Mouse (Mus musculus) adrenal gland, adult (tissue): ENCODE measurements around the gene Abcc5.
"Not testable (repeated sequence)": the region's sequence is repeated elsewhere in the genome, so short reads cannot be mapped to it uniquely, and the experiment has no call there.

Source experiments
- DNase-seq, 2 experiments: peaks; one replicate each; pipeline ENCODE4 v3.0.0; 2022 to 2023; ENCODE audit warnings: low spot score in 1 of 2; ENCODE audit not compliant: inconsistent age in 2 of 2

Gene Abcc5

DNA sequence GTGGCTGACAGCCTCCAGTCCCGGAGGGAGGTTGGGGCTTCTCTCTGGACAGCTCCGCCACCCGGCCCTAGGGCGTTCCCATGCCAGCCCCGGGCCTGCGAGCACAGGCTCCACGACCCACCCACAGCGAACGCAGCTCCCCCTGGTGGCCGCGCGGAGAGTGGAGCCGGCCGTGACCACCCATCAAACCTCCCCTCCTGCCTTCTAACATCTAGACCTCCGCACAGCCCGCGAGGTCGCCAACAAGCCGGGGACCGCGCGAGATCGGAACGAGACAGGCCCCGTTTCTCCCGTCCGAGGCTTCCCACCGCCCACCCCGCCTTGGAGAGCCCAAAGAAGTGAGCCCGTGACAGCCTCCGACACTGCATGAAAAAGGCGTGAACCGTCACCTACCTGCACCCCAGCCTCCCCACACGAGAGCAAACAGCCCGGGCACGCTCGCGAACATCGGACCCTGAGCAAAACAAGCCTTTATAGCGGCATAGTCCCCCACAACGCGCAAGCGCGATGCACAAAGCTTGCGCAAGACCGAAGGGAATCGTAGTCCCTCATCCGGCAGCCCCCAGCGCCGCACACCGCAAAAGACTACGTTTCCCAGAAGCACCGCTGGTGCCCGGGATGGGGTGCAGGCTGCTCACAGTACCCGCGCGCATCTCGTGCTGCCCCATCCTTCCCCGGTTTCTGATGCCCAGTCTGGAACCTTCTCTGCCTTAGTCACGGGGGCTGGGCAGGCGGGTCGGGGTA lies at the start of gene Abcc5:
Gene Abcc5, minus strand, starts transcription at position 540 of the 744 bp plus-strand sequence.
- peak; percentile 96 to 97 for DNase-seq

- DNase-seq, result no peak
Observed at GRCm38 (mm10) chr16:20475335-20475734, 49.1 kb upstream of the Abcc5 start.

DNA sequence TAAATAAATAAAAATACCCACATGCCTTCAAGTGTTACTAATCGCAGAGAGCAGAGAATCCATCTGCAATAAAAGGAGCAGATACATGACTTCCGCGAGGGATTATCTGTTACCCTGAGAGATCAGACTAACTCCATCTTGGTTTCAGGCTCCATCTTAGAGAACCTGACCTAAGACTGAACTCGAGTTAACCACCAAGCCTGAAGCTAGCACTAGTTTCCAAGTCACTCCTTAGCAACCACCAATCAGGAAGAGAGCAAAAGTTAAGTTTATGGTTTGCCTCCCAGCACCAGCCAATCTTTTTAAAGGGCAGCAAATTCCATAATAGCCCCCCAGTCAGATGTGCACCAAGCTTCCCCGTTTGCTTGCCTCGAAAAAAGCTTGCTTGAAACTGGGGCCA lies 48.6 kb upstream of the Abcc5 start:
- DNase-seq, result peak in 1 of 2 experiments; percentile 26

DNA sequence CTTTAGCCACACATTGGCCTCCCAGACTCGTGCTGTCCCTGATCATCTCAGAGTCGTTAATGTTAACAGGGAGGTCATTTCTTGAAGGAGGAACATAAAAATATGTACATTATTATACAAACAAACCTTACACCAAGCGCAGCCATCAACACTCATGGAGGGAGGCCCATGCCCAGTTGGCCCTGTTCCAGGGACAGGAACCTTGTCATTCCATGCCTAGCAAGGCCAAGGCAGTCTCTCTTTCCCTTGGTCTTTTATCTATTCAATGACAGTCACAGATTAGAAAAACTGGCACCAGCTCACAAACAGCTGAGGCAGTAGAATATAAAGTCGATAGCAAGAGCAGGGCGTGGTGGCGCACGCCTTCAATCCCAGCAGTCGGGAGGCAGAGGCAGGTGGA lies 48.0 kb upstream of the Abcc5 start:
- DNase-seq, result peak; percentile 83 to 90

GRCm38 (mm10) chr16:20473748-20474147 lies 47.6 kb upstream of the Abcc5 start:
- peak in 1 of 2 experiments; percentile 23 for DNase-seq

DNA sequence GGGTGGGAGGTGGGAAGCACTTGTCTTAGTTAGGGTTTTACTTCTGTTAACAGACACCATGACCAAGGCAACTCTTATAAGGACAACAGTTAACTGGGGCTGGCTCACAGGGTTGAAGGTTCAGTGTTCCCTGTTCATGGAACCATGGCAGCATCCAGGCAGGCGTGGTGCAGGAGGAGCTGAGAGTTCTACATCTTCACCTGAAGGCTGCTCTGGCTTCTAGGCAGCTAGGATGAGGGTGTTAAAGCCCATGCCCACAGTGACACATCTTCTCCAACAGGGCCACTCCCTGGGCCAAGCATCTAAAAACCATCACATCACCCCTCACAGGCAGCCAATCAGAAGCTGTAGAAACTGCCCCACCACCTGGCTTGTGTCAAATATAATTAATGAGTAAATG lies 45.5 kb upstream of the Abcc5 start:
- DNase-seq, result no peak

- no peak for DNase-seq
Observed at GRCm38 (mm10) chr16:20470981-20471380, 44.8 kb upstream of the Abcc5 start.

DNA sequence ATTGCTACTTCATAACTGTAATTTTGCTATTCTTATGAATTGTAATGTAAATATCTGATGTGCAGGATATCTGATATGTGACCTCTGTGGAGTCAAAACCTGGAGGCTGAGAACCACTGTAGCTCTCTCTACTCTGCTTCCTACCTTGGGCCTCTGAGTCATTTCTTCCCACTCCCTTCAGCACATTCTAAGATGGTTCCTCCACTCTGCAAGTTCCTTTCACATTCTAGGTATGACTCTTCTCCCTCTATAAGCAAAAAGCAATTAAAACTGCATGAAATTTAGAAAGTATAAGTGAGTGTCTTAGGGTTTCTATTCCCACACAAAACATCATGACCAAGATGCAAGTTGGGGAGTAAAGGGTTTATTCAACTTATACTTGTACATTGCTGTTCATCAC lies 38.5 kb upstream of the Abcc5 start:
- no peak for DNase-seq

- not testable (repeated sequence) for DNase-seq
Observed at GRCm38 (mm10) chr16:20458736-20459135, 32.5 kb upstream of the Abcc5 start.

GRCm38 (mm10) chr16:20456106-20456505 lies 29.9 kb upstream of the Abcc5 start:
- peak in 1 of 2 experiments; percentile 63 for DNase-seq

- no peak for DNase-seq
Observed at GRCm38 (mm10) chr16:20454155-20454654, 28.0 kb upstream of the Abcc5 start.

- DNase-seq, result no peak
Observed at GRCm38 (mm10) chr16:20451774-20452173, 25.6 kb upstream of the Abcc5 start.

GRCm38 (mm10) chr16:20445871-20446270 lies 19.7 kb upstream of the Abcc5 start:
- no peak for DNase-seq

- DNase-seq, result no peak
Observed at GRCm38 (mm10) chr16:20444831-20445388, 18.7 kb upstream of the Abcc5 start.

- no peak for DNase-seq
Observed at GRCm38 (mm10) chr16:20442871-20443270, 16.7 kb upstream of the Abcc5 start.

DNA sequence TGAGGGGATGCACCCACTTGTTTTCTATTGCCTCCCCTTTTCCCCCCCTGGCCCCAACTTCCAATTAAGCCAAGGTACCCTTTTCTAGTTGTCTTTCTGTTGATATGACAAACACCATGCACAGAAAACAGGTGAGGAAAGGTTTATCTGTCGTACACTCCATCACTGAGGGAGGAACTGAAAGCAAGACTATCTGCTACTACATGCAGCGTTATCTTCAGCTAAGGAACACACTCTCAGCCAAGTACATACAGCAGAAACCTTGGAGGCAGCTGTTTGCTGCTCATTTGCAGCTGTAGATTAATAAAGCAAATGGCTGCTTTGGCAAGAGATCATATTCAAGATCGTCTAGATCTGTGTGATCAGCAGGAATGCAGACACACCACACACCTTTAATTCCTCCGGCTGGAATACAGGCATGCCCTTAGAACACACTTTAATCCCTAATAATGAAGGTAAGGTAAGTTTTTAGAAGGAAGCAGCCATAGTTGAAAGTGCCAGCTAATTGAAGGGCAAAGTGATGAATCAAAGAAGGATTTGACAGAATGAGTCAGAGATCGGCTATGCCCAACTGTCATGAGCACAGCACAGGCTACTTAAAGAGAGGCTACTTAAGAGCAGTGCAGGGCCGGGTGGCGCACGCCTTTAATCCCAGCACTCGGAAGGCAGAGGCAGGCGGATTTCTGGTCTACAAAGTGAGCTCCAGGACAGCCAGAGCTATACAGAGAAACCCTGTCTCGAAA lies 12.7 kb upstream of the Abcc5 start:
- DNase-seq, result peak in 1 of 2 experiments; percentile 66

GRCm38 (mm10) chr16:20438046-20438445 lies 11.9 kb upstream of the Abcc5 start:
- DNase-seq, result not testable (repeated sequence)

DNA sequence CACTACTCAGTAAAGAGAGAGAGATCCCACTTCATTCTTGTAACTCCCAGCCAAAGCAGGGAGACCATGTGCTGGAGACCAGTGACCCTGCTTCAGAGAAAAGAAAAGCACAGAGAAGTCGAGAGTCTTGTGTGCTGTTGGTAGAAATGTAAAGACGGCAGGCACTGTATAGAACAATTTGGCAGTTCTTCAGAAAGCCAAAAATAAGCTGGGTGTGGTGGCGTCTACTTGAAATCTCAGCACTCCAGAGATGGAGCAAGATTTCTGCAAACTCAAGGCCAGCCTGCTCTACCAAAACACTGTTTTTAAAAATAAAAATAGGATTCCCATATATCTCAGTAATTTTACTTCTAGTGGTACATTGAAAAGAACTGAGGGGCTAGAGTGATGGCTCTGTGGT lies 10.1 kb upstream of the Abcc5 start:
- no peak for DNase-seq

DNA sequence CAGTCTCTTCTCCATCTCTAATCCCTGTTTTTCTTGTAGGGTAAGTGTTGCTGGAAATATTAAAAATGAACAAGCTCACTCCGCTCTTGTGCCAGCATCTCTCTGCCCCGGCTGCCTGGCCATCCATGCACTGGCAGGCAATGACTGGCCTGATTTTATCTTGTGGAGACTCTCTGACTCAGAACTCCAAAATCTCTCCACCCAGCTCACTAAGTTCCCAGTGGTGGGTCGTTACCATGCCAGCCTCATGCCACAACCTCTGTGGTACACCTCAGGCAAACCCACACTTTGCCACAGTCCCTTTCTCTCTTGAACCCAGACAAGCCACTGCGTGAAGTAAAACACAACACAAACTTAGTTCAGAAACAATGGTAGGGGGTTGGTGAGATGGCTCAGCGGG lies 3.1 kb upstream of the Abcc5 start:
- DNase-seq, result no peak

DNA sequence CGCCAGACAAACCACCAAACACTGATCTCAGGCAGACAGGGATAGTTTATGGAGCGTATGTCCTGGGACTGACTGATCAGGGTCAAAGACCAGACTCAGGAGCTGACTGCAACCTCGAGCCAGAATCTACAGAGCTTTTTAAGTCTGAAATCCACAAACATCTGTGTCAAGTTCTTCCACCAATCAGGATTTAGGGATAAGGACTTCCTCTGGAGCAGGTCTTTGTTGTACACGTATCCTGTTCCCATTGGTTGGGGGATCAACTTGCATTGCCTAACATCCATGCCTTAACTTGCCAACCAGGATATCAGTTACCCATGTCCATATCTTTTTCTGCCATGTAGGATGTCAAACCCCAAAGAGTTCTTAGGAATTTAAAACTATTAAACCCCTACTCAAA lies 1.4 kb upstream of the Abcc5 start:
- no peak for DNase-seq

GRCm38 (mm10) chr16:20424719-20425650 lies 1.2 kb downstream of the Abcc5 start:
- DNase-seq, result peak in 1 of 2 experiments; percentile 62
